ENCODE assay signal across 21 mouse cellular contexts in the genomic region with DNA sequence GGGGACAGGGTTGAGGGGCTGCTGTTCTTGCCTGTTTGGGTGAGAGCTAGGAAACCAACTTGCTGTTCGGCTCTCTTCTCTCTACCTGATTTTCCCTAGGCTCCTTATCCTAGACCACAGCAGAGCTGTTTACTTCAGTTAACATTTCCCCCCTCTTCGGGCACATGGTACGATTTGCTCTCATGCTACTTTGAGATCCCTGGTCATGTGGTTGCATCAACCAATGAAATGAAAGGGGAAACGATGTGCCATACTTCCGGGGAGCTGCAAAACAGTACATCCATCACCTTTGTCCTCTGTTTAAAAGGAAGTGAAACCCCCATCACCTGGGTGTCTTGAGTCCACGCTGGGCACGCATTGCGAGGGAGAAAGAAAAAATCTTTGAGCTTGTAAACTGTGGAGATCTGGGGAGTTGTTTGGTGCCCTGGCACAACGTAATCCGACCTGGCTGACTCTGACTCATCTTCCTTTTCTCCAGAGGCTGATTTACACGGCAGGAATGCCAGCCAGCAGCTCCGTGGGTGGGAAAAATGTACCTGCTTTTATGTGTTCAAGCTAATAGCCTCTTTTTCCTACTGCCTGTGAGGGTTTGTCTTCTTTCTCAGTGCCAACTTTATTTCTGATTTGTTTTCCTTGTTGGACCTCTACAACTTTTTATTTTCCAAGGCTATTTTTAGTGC.
DNase-seq lines count a peak whose midpoint lies in the region; TF ChIP-seq lines count a peak whose summit lies in the region.
"Had no signal": no experiment of that assay in that cellular context is flagged by ENCODE, and none has a peak within 500 bp of the region (broad histone marks: within the 10 kb centered on the region; RNA-seq: fewer than 3 reads in every experiment).

No protein-coding gene starts in this region.

- WGBS in heart, adult 2 months = 76% methylated on average over 12 of the region's 12 CpGs

- H3K36me3 ChIP-seq in heart, adult 2 months (ENCODE audit: control insufficient read depth, insufficient read depth, low read length) = no peaks in the 10 kb centered on the region
- H3K36me3 ChIP-seq: embryonic facial prominence, embryonic 13.5 days; forebrain, embryonic 12.5 days; heart, embryonic 12.5 days; midbrain, embryonic 10.5 days had no signal

- TF ChIP-seq CTCF in gastrocnemius, adult 2 months (IDR thresholded peaks at IDR 0.05) = no peak
- no peak for TF ChIP-seq CTCF in heart, adult 2 months (IDR thresholded peaks at IDR 0.05)

- TF ChIP-seq POLR2A in heart, adult 2 months (IDR thresholded peaks at IDR 0.05; ENCODE audit: insufficient read depth, low read depth, low read length) = no peak

- H3K4me3 ChIP-seq in gastrocnemius, adult 2 months = no peak overlapping the region
- H3K4me3 ChIP-seq in heart, adult 2 months = no peak overlapping the region
- H3K4me3 ChIP-seq: embryonic facial prominence, embryonic 13.5 days; erythroblast, embryonic 14.5 days; forebrain, embryonic 12.5 days; heart, embryonic 12.5 days; midbrain, embryonic 10.5 days had no signal

- no peak overlapping the region for H3K27ac ChIP-seq in gastrocnemius, adult 2 months
- no peak overlapping the region for H3K27ac ChIP-seq in heart, adult 2 months
- H3K27ac ChIP-seq: embryonic facial prominence, embryonic 13.5 days; forebrain, embryonic 12.5 days; hindbrain, postnatal 0 days; midbrain, embryonic 10.5 days; stomach, postnatal 0 days had no signal

- H3K27me3 ChIP-seq in heart, adult 2 months (ENCODE audit: control insufficient read depth, insufficient read depth, low read length) = no peaks in the 10 kb centered on the region
- H3K27me3 ChIP-seq: embryonic facial prominence, embryonic 13.5 days; heart, embryonic 12.5 days had no signal

- peak; percentile 29 to 63 for DNase-seq in adrenal gland, adult (ENCODE audit: inconsistent age in 2 of 2, low spot score in 1 of 2)
- no peak for DNase-seq in adrenal gland, adult 18-20 months (ENCODE audit: low spot score in 2 of 2)
- DNase-seq in right cerebral cortex, adult 18-20 months = peak; percentile 12
- no peak for DNase-seq in right cerebral cortex, postnatal 4 days
- peak; percentile 65 for DNase-seq in NIH3T3 (ENCODE audit: low read depth)
- no peak for DNase-seq in gastrocnemius, adult 2 months
- no peak for DNase-seq in heart, adult 2 months
- DNase-seq: cerebellum, adult 2 months; cerebellum, postnatal 36 days; embryo, embryonic 11 days; heart, postnatal 10 days; kidney, adult 9 months; kidney, postnatal 14 days; layer of hippocampus, postnatal 36 days had no signal

- peaks cover 2% of the 10 kb centered on the region for H3K4me1 ChIP-seq in heart, adult 2 months (ENCODE audit: control insufficient read depth, insufficient read depth, low read length)
- H3K4me1 ChIP-seq: embryonic facial prominence, embryonic 13.5 days; heart, embryonic 12.5 days; midbrain, embryonic 10.5 days had no signal

- no peak overlapping the region for H3K9ac ChIP-seq in heart, adult 2 months (ENCODE audit: low read depth, low read length)
- H3K9ac ChIP-seq: embryonic facial prominence, embryonic 13.5 days; forebrain, embryonic 12.5 days; heart, embryonic 12.5 days had no signal

- no peak for TF ChIP-seq EP300 in heart, adult 2 months (IDR thresholded peaks at IDR 0.05; ENCODE audit: insufficient read depth, low read depth, low read length)

- intact Hi-C loops in gastrocnemius, adult 2 months (cut with DNase I) = no loop called here
- intact Hi-C loops in heart, adult 2 months (cut with DNase I) = no loop called here

- H3K79me2 ChIP-seq in heart, adult 2 months (replicated peaks; ENCODE audit: control insufficient read depth, insufficient read depth, low read length) = no peaks in the 10 kb centered on the region

Comparison
In these comparisons a context has a peak if more than half of its experiments do, and no peak if none do; other contexts are left out.
1. DNase-seq: peak in adrenal gland, adult (2 of 2), right cerebral cortex, adult 18-20 months (single experiment) and NIH3T3 (single experiment); none in adrenal gland, adult 18-20 months (0 of 2), right cerebral cortex, postnatal 4 days (single experiment), gastrocnemius, adult 2 months (single experiment) and heart, adult 2 months (0 of 2).